Mouse (Mus musculus): ENCODE data around the gene Aqp11.

Aqp11 gene

GRCm38 (mm10) chr7:97737638-97738456 is at the start of gene Aqp11:
Gene Aqp11, minus strand, starts transcription at chr7:97738289.
- DNase-seq, result peak; percentile 76

- no peak for DNase-seq
Measured at GRCm38 (mm10) chr7:97783523-97783922, 45.4 kb upstream of the Aqp11 start.

- no peak for DNase-seq
Measured at GRCm38 (mm10) chr7:97781496-97781895, 43.4 kb upstream of the Aqp11 start.

GRCm38 (mm10) chr7:97780815-97781214 is 42.7 kb upstream of the Aqp11 start:
- DNase-seq, result no peak

GRCm38 (mm10) chr7:97780222-97780621 is 42.1 kb upstream of the Aqp11 start:
- no peak for DNase-seq

GRCm38 (mm10) chr7:97777191-97777590 is 39.1 kb upstream of the Aqp11 start:
- DNase-seq, result no peak

GRCm38 (mm10) chr7:97775923-97776322 is 37.8 kb upstream of the Aqp11 start:
- no peak for DNase-seq

- no peak for DNase-seq
Measured at GRCm38 (mm10) chr7:97775380-97775779, 37.3 kb upstream of the Aqp11 start.

- DNase-seq, result no peak
Measured at GRCm38 (mm10) chr7:97770841-97771620, 32.9 kb upstream of the Aqp11 start.

GRCm38 (mm10) chr7:97769020-97769419 is 30.9 kb upstream of the Aqp11 start:
- no peak for DNase-seq

- no peak for DNase-seq
Measured at GRCm38 (mm10) chr7:97767841-97768240, 29.8 kb upstream of the Aqp11 start.

- no peak for DNase-seq
Measured at GRCm38 (mm10) chr7:97766406-97767166, 28.5 kb upstream of the Aqp11 start.

GRCm38 (mm10) chr7:97765963-97766347 is 27.9 kb upstream of the Aqp11 start:
- no peak for DNase-seq

- no peak for DNase-seq
Measured at GRCm38 (mm10) chr7:97765181-97765962, 27.3 kb upstream of the Aqp11 start.

- no peak for DNase-seq
Measured at GRCm38 (mm10) chr7:97764591-97764990, 26.5 kb upstream of the Aqp11 start.

- DNase-seq, result no peak
Measured at GRCm38 (mm10) chr7:97756967-97757881, 19.1 kb upstream of the Aqp11 start.

- DNase-seq, result no peak
Measured at GRCm38 (mm10) chr7:97749207-97750190, 11.4 kb upstream of the Aqp11 start.

- DNase-seq, result no peak
Measured at GRCm38 (mm10) chr7:97748527-97749206, 10.6 kb upstream of the Aqp11 start.

GRCm38 (mm10) chr7:97747787-97748497 is 9.9 kb upstream of the Aqp11 start:
- DNase-seq, result peak; percentile 86
